Mouse (Mus musculus): Measurements from ENCODE around the gene Dlx3.

DNA sequence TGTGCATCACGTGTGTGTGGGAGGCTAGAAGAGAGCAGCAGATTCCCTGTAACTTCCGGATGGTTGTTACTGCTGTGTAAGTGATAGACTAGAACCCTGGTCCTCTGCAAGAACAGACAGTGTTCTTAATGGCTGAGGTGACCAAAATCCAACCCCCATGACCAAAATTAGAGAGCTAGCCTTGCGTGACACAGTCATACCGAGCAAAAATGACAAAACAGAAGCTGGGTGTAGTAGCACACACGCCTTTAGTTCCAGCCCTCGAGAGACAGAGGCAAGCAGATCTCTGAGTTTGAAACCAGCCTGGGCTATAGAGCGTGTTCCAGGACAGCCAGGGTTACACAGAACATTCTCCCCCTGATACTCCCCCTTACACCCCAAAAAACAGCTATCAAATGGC lies 9.8 kb upstream of the Dlx3 start:
- TF ChIP-seq CTCF (IDR thresholded peaks at IDR 0.05; ENCODE audit: insufficient read depth, low read length) (no peak), POLR2A (IDR thresholded peaks at IDR 0.05; ENCODE audit: borderline replicate concordance, extremely low read depth, low read depth, low read length) (no peak)
